Mouse (Mus musculus) stomach, embryonic 14.5 days (tissue): ENCODE results near the gene Pim3. TPM values are rescaled to one million over a fixed set of nuclear protein-coding genes. Genes with fewer than 3 reads are reported as not detected.

Source experiments
- ATAC-seq: fragments of 200-750 bp; cut with Nextera tagmentation; 2 replicates; pipeline ENCODE4 v1.8.0; 2017; ENCODE audit warnings: low read depth, moderate TSS enrichment; ENCODE audit not compliant: insufficient number of reproducible peaks, insufficient read depth, low FRiP score
- H3K27ac ChIP-seq: fragments of 300-500 bp; sonication (generic); 2 replicates; pipeline ENCODE4 v1.5.1; 2014; ENCODE audit warnings: mild to moderate bottlenecking, low read length, moderate library complexity, mixed read lengths
- H3K27me3 ChIP-seq: fragments of 300-500 bp; sonication (generic); 2 replicates; pipeline ENCODE4 v1.6.1; 2014; ENCODE audit warnings: low read length, control low read depth, mixed read lengths; ENCODE audit not compliant: control insufficient read depth, insufficient read depth
- H3K36me3 ChIP-seq: fragments of 300-500 bp; sonication (generic); 2 replicates; pipeline ENCODE4 v1.6.1; 2014; ENCODE audit warnings: mild to moderate bottlenecking, control low read depth, low read length, moderate library complexity, mixed read lengths; ENCODE audit not compliant: control insufficient read depth, insufficient read depth
- H3K4me1 ChIP-seq: fragments of 300-500 bp; sonication (generic); 2 replicates; pipeline ENCODE4 v1.6.1; 2014; ENCODE audit warnings: low read length, control low read depth, mixed read lengths; ENCODE audit not compliant: control insufficient read depth, insufficient read depth
- H3K4me2 ChIP-seq: fragments of 300-500 bp; sonication (generic); replicated peaks from 2 replicates; pipeline ENCODE4 v1.6.1; 2014; ENCODE audit warnings: low read depth, low read length, control low read depth
- H3K4me3 ChIP-seq: fragments of 300-500 bp; sonication (generic); 2 replicates; pipeline ENCODE4 v1.5.1; 2014; ENCODE audit warnings: low read depth, low read length, control low read depth
- H3K9ac ChIP-seq: fragments of 300-500 bp; sonication (generic); replicated peaks from 2 replicates; pipeline ENCODE4 v1.6.1; 2014; ENCODE audit warnings: low read depth, mild to moderate bottlenecking, control low read depth, low read length, moderate library complexity, mixed read lengths
- H3K9me3 ChIP-seq: fragments of 300-500 bp; sonication (generic); 2 replicates; pipeline ENCODE4 v1.6.1; 2016; ENCODE audit warnings: low read depth, low read length, control low read depth; ENCODE audit not compliant: control insufficient read depth
- WGBS: fragments of 180-500 bp; shearing (Covaris S2); extraction: QIAGEN DNeasy Blood & Tissue Kit; methylation state at CpG from one replicate; pipeline ENCODE4 v1.1.7; 2014; 5-methylcytosine and 5-hydroxymethylcytosine counted together
- polyA plus RNA-seq: library from polyadenylated mRNA; unstranded; fragments of >200 nt; fragmentation: Nextera tagmentation; extraction: Ambion mirVana; gene quantifications from 2 replicates; pipeline ENCODE4 v1.2.1, GENCODE M21; 2014

Gene Pim3
- polyA plus RNA-seq, 1 experiment from 2014 or later: 38.4 TPM

- peaks cover 12% of the 10 kb centered on the region for H3K4me1 ChIP-seq
- no peaks in the 10 kb centered on the region for H3K9me3 ChIP-seq
- H3K27ac ChIP-seq: no peak overlapping the region
- no peak overlapping the region for H3K9ac ChIP-seq
- no peak overlapping the region for H3K4me3 ChIP-seq
- no peak overlapping the region for H3K4me2 ChIP-seq
- no peak for ATAC-seq
- H3K27me3 ChIP-seq: no peaks in the 10 kb centered on the region
- WGBS: 96% methylated on average over 2 of the region's 2 CpGs
- H3K36me3 ChIP-seq: no peaks in the 10 kb centered on the region
Observed at GRCm38 (mm10) chr15:88841160-88841559, 20.8 kb upstream of the Pim3 start.

GRCm38 (mm10) chr15:88841580-88842299 lies 20.2 kb upstream of the Pim3 start:
- H3K9me3 ChIP-seq: no peaks in the 10 kb centered on the region

GRCm38 (mm10) chr15:88842300-88842673 lies 19.7 kb upstream of the Pim3 start:
- Histone ChIP-seq H3K9me3 (no peaks in the 10 kb centered on the region), H3K27me3 (no peaks in the 10 kb centered on the region), H3K9ac (no peak overlapping the region), H3K4me1 (peaks cover 10% of the 10 kb centered on the region), H3K4me3 (no peak overlapping the region), H3K36me3 (no peaks in the 10 kb centered on the region), H3K27ac (no peak overlapping the region), H3K4me2 (no peak overlapping the region)
- 69% methylated on average over 3 of the region's 3 CpGs for WGBS
- ATAC-seq: no peak

More at GRCm38 (mm10) chr15:88841580-88842299, 20.2 kb upstream of the Pim3 start:
- H3K4me2 ChIP-seq: no peak overlapping the region
- no peak overlapping the region for H3K9ac ChIP-seq
- peaks cover 11% of the 10 kb centered on the region for H3K4me1 ChIP-seq
- H3K27me3 ChIP-seq: no peaks in the 10 kb centered on the region
- no peak overlapping the region for H3K4me3 ChIP-seq
- H3K36me3 ChIP-seq: no peaks in the 10 kb centered on the region
- ATAC-seq: no peak
- no peak overlapping the region for H3K27ac ChIP-seq
- WGBS: 79% methylated on average over 3 of the region's 3 CpGs

GRCm38 (mm10) chr15:88843486-88844097 lies 18.4 kb upstream of the Pim3 start:
- Histone ChIP-seq H3K27ac (0 out of 2 replicates have a peak overlapping the region, but pooled peaks have one; percentile 15), H3K4me3 (no peak overlapping the region), H3K36me3 (no peaks in the 10 kb centered on the region), H3K4me1 (peaks cover 5% of the 10 kb centered on the region), H3K4me2 (no peak overlapping the region), H3K9ac (no peak overlapping the region), H3K9me3 (no peaks in the 10 kb centered on the region), H3K27me3 (no peaks in the 10 kb centered on the region)
- 31% methylated on average over 8 of the region's 8 CpGs for WGBS
- ATAC-seq: peak; percentile 19; the same call in 1 of the 2 replicates

GRCm38 (mm10) chr15:88844966-88845365 lies 17.0 kb upstream of the Pim3 start:
- H3K27ac ChIP-seq: no peak overlapping the region
- no peaks in the 10 kb centered on the region for H3K36me3 ChIP-seq
- H3K4me1 ChIP-seq: peaks cover under 1% of the 10 kb centered on the region; the same call in 1 of the 2 replicates
- no peak overlapping the region for H3K4me2 ChIP-seq
- 91% methylated on average over 7 of the region's 7 CpGs for WGBS
- H3K9ac ChIP-seq: no peak overlapping the region
- no peak for ATAC-seq
- H3K27me3 ChIP-seq: no peaks in the 10 kb centered on the region
- H3K9me3 ChIP-seq: no peaks in the 10 kb centered on the region
- no peak overlapping the region for H3K4me3 ChIP-seq

GRCm38 (mm10) chr15:88848661-88849060 lies 13.3 kb upstream of the Pim3 start:
- ATAC-seq: no peak
- Histone ChIP-seq H3K36me3 (no peaks in the 10 kb centered on the region), H3K27me3 (no peaks in the 10 kb centered on the region), H3K4me1 (peaks cover 18% of the 10 kb centered on the region; the same call in 1 of the 2 replicates), H3K9ac (no peak overlapping the region), H3K9me3 (no peaks in the 10 kb centered on the region), H3K4me2 (no peak overlapping the region), H3K4me3 (no peak overlapping the region), H3K27ac (no peak overlapping the region)
- WGBS: 100% methylated on average over 1 of the region's 1 CpGs

- 93% methylated on average over 2 of the region's 2 CpGs for WGBS
- Histone ChIP-seq H3K4me3 (no peak overlapping the region), H3K9ac (no peak overlapping the region), H3K4me2 (no peak overlapping the region), H3K36me3 (no peaks in the 10 kb centered on the region), H3K27me3 (no peaks in the 10 kb centered on the region), H3K4me1 (peaks cover 23% of the 10 kb centered on the region; the same call in 1 of the 2 replicates), H3K27ac (peak overlapping the region; percentile 70; the same call in 1 of the 2 replicates), H3K9me3 (no peaks in the 10 kb centered on the region)
- ATAC-seq: no peak
Observed at GRCm38 (mm10) chr15:88849621-88850020, 12.4 kb upstream of the Pim3 start.

- H3K4me2 ChIP-seq: no peak overlapping the region
- H3K27ac ChIP-seq: peak overlapping the region; percentile 70
- ATAC-seq: peak; percentile 66
- H3K9ac ChIP-seq: no peak overlapping the region
- no peaks in the 10 kb centered on the region for H3K9me3 ChIP-seq
- no peak overlapping the region for H3K4me3 ChIP-seq
- H3K27me3 ChIP-seq: no peaks in the 10 kb centered on the region
- H3K36me3 ChIP-seq: no peaks in the 10 kb centered on the region
- 51% methylated on average over 10 of the region's 10 CpGs for WGBS
- peaks cover 30% of the 10 kb centered on the region; the same call in 1 of the 2 replicates for H3K4me1 ChIP-seq
Observed at GRCm38 (mm10) chr15:88850146-88850826, 11.7 kb upstream of the Pim3 start.
